8 mouse cellular contexts compared by ENCODE assay signal in genomic region chr6:124741842-124742241, GRCm38 (mm10). TPM values are rescaled to one million over a fixed set of nuclear protein-coding genes. Genes with fewer than 3 reads are reported as not detected.
A peak's percentile ranks its signal among the peaks of the same experiment; 100 is the strongest.
DNase-seq lines count a peak whose midpoint lies in the region; ATAC-seq and TF ChIP-seq lines count a peak whose summit lies in the region.
"Had no signal": no experiment of that assay in that cellular context is flagged by ENCODE, and none has a peak within 500 bp of the region (broad histone marks: within the 10 kb centered on the region; RNA-seq: fewer than 3 reads in every experiment).

No protein-coding gene starts in this region.

- H3K27me3 ChIP-seq in liver, adult 2 months (ENCODE audit: control insufficient read depth, insufficient read depth, low read length), result no peaks in the 10 kb centered on the region
- H3K27me3 ChIP-seq in embryonic facial prominence, embryonic 15.5 days, result no peaks in the 10 kb centered on the region
- no peaks in the 10 kb centered on the region for H3K27me3 ChIP-seq in limb, embryonic 10.5 days (ENCODE audit: low read depth, poor library complexity, severe bottlenecking)
- no peaks in the 10 kb centered on the region for H3K27me3 ChIP-seq in neural tube, embryonic 15.5 days (replicated peaks)

- 76% methylated on average over 3 of the region's 3 CpGs for WGBS in liver, adult 2 months
- 69% methylated on average over 3 of the region's 3 CpGs for WGBS in embryonic facial prominence, embryonic 15.5 days
- WGBS in limb, embryonic 10.5 days, result 72% methylated on average over 3 of the region's 3 CpGs
- 66% methylated on average over 3 of the region's 3 CpGs for WGBS in neural tube, embryonic 15.5 days

- no peak for ATAC-seq in embryonic facial prominence, embryonic 15.5 days (ENCODE audit: insufficient number of reproducible peaks, low FRiP score, low TSS enrichment, low read depth)
- ATAC-seq in neural tube, embryonic 15.5 days (ENCODE audit: low FRiP score), result no peak

- H3K27ac ChIP-seq in liver, adult 2 months (replicated peaks; ENCODE audit: insufficient read depth, low read depth, low read length), result peak overlapping the region; percentile 86
- peak overlapping the region; percentile 99 for H3K27ac ChIP-seq in embryonic facial prominence, embryonic 15.5 days (replicated peaks)
- peak overlapping the region; percentile 98 for H3K27ac ChIP-seq in limb, embryonic 10.5 days
- peak overlapping the region; percentile 99 for H3K27ac ChIP-seq in neural tube, embryonic 15.5 days (replicated peaks)

- H3K9ac ChIP-seq in liver, adult 2 months (ENCODE audit: low read depth, low read length), result peak overlapping the region; percentile 78
- 0 out of 2 replicates have a peak overlapping the region, but pooled peaks have one; percentile 83 for H3K9ac ChIP-seq in embryonic facial prominence, embryonic 15.5 days
- H3K9ac ChIP-seq in neural tube, embryonic 15.5 days (replicated peaks), result peak overlapping the region; percentile 95

- H3K9me3 ChIP-seq in embryonic facial prominence, embryonic 15.5 days (replicated peaks), result no peaks in the 10 kb centered on the region
- no peaks in the 10 kb centered on the region for H3K9me3 ChIP-seq in limb, embryonic 10.5 days (replicated peaks)
- no peaks in the 10 kb centered on the region for H3K9me3 ChIP-seq in neural tube, embryonic 15.5 days (replicated peaks)

- DNase-seq in liver, adult 2 months (ENCODE audit: extremely low read depth, low read depth, low spot score), result no peak
- no peak for DNase-seq in liver
- no peak for DNase-seq in limb, embryonic 10.5 days (ENCODE audit: low spot score)
- no peak for DNase-seq in layer of hippocampus, postnatal 36 days
- no peak for DNase-seq in T-cell, adult 2 months (ENCODE audit: low spot score)

- no peak for TF ChIP-seq CTCF in liver, adult 2 months (IDR thresholded peaks at IDR 0.05; ENCODE audit: low read depth, low read length)

- no peak for TF ChIP-seq POLR2A in liver, adult 2 months (IDR thresholded peaks at IDR 0.05; ENCODE audit: extremely low read depth, insufficient read depth, low read length)

- H3K4me1 ChIP-seq in liver, adult 2 months (ENCODE audit: control insufficient read depth, insufficient read depth, low read length), result peaks cover 21% of the 10 kb centered on the region
- peaks cover 53% of the 10 kb centered on the region for H3K4me1 ChIP-seq in embryonic facial prominence, embryonic 15.5 days
- peaks cover 59% of the 10 kb centered on the region for H3K4me1 ChIP-seq in limb, embryonic 10.5 days
- H3K4me1 ChIP-seq in neural tube, embryonic 15.5 days, result peaks cover 56% of the 10 kb centered on the region

- H3K79me2 ChIP-seq in liver, adult 2 months (ENCODE audit: control insufficient read depth, insufficient read depth, low read length), result no peaks in the 10 kb centered on the region

- H3K4me2 ChIP-seq in embryonic facial prominence, embryonic 15.5 days (replicated peaks), result peak overlapping the region; percentile 68
- H3K4me2 ChIP-seq in neural tube, embryonic 15.5 days, result peak overlapping the region; percentile 84

- H3K36me3 ChIP-seq in liver, adult 2 months (ENCODE audit: control insufficient read depth, insufficient read depth, low read length), result no peaks in the 10 kb centered on the region
- peaks cover 36% of the 10 kb centered on the region for H3K36me3 ChIP-seq in embryonic facial prominence, embryonic 15.5 days
- H3K36me3 ChIP-seq in limb, embryonic 10.5 days, result peaks cover 47% of the 10 kb centered on the region
- peaks cover 31% of the 10 kb centered on the region for H3K36me3 ChIP-seq in neural tube, embryonic 15.5 days

- H3K4me3 ChIP-seq in liver, adult 2 months (ENCODE audit: insufficient read depth, low read depth, low read length), result no peak overlapping the region; the same call in 1 of the 2 replicates
- H3K4me3 ChIP-seq in embryonic facial prominence, embryonic 15.5 days (replicated peaks), result peak overlapping the region; percentile 68
- H3K4me3 ChIP-seq in limb, embryonic 10.5 days, result peak overlapping the region; percentile 66
- H3K4me3 ChIP-seq in neural tube, embryonic 15.5 days (replicated peaks), result peak overlapping the region; percentile 65

RNA-seq across cellular contexts. Expression of gene Grcc10, which starts 0.7 kb away (rescaled TPM):
- 125 and 140 TPM in 2 replicates for total RNA-seq in liver, adult 2 months (2014; rRNA removed)
- 203 and 216 TPM in 2 replicates for polyA plus RNA-seq in liver, adult 2 months (2012; rRNA removed)
- 416 TPM in 2 replicates for polyA plus RNA-seq in embryonic facial prominence, embryonic 15.5 days (2015; fragmentation: Nextera tagmentation; extraction: Ambion mirVana)
- 384 and 460 TPM in 2 replicates for polyA plus RNA-seq in limb, embryonic 10.5 days (2016; fragmentation: Nextera tagmentation; extraction: Ambion mirVana)
- 572 and 623 TPM in 2 replicates for polyA plus RNA-seq in neural tube, embryonic 15.5 days (2015; fragmentation: Nextera tagmentation; extraction: Ambion mirVana)
- total RNA-seq in layer of hippocampus, postnatal 36 days (2021), result 100 to 1,000 TPM; 337 to 366 TPM

RNA-seq across cellular contexts. Expression of gene Ptpn6, which starts 3.3 kb away (rescaled TPM):
- total RNA-seq in liver, adult 2 months (2014; rRNA removed), result 16.7 and 19.7 TPM in 2 replicates
- polyA plus RNA-seq in liver, adult 2 months (2012; rRNA removed), result 17.3 and 17.8 TPM in 2 replicates
- 19.9 and 20.2 TPM in 2 replicates for polyA plus RNA-seq in embryonic facial prominence, embryonic 15.5 days (2015; fragmentation: Nextera tagmentation; extraction: Ambion mirVana)
- polyA plus RNA-seq in limb, embryonic 10.5 days (2016; fragmentation: Nextera tagmentation; extraction: Ambion mirVana), result 6.2 and 7.6 TPM in 2 replicates
- polyA plus RNA-seq in neural tube, embryonic 15.5 days (2015; fragmentation: Nextera tagmentation; extraction: Ambion mirVana), result 4.8 and 24.7 TPM in 2 replicates
- total RNA-seq in layer of hippocampus, postnatal 36 days (2021), result 1 to 10 TPM; 2.9 to 3.0 TPM

RNA-seq across cellular contexts. Expression of gene Gm45234, which starts 14.0 kb away (rescaled TPM):
- not detected in 2 replicates for total RNA-seq in liver, adult 2 months (2014; rRNA removed)
- not detected in 2 replicates for polyA plus RNA-seq in liver, adult 2 months (2012; rRNA removed)
- polyA plus RNA-seq in embryonic facial prominence, embryonic 15.5 days (2015; fragmentation: Nextera tagmentation; extraction: Ambion mirVana), result not detected in 2 replicates
- polyA plus RNA-seq in limb, embryonic 10.5 days (2016; fragmentation: Nextera tagmentation; extraction: Ambion mirVana), result not detected in 2 replicates
- 0.17 TPM in 1 of 2 replicates, not detected in the other for polyA plus RNA-seq in neural tube, embryonic 15.5 days (2015; fragmentation: Nextera tagmentation; extraction: Ambion mirVana)
- total RNA-seq in layer of hippocampus, postnatal 36 days (2021), result not detected
- total RNA-seq: hematopoietic stem cell, adult 5-6 weeks had no signal

RNA-seq across cellular contexts. Expression of gene Atn1, which starts 14.5 kb away (rescaled TPM):
- total RNA-seq in liver, adult 2 months (2014; rRNA removed), result 1.4 and 1.5 TPM in 2 replicates
- 9.6 and 10.9 TPM in 2 replicates for polyA plus RNA-seq in liver, adult 2 months (2012; rRNA removed)
- polyA plus RNA-seq in embryonic facial prominence, embryonic 15.5 days (2015; fragmentation: Nextera tagmentation; extraction: Ambion mirVana), result 20.1 and 21.0 TPM in 2 replicates
- polyA plus RNA-seq in limb, embryonic 10.5 days (2016; fragmentation: Nextera tagmentation; extraction: Ambion mirVana), result 12.9 and 14.8 TPM in 2 replicates
- 23.1 and 24.0 TPM in 2 replicates for polyA plus RNA-seq in neural tube, embryonic 15.5 days (2015; fragmentation: Nextera tagmentation; extraction: Ambion mirVana)
- 100 to 1,000 TPM; 139 to 170 TPM for total RNA-seq in layer of hippocampus, postnatal 36 days (2021)

RNA-seq across cellular contexts. Expression of gene Eno2, which starts 27.6 kb away (rescaled TPM):
- total RNA-seq in liver, adult 2 months (2014; rRNA removed), result 0.09 and 0.67 TPM in 2 replicates
- polyA plus RNA-seq in liver, adult 2 months (2012; rRNA removed), result 0.19 and 0.34 TPM in 2 replicates
- polyA plus RNA-seq in embryonic facial prominence, embryonic 15.5 days (2015; fragmentation: Nextera tagmentation; extraction: Ambion mirVana), result 11.8 and 12.7 TPM in 2 replicates
- polyA plus RNA-seq in limb, embryonic 10.5 days (2016; fragmentation: Nextera tagmentation; extraction: Ambion mirVana), result 0.69 and 1.5 TPM in 2 replicates
- 197 and 226 TPM in 2 replicates for polyA plus RNA-seq in neural tube, embryonic 15.5 days (2015; fragmentation: Nextera tagmentation; extraction: Ambion mirVana)
- 1,000 to 10,000 TPM in 1 of 2 experiments, 100 to 1,000 TPM in 1; 956 to 1,045 TPM for total RNA-seq in layer of hippocampus, postnatal 36 days (2021)
